Mouse (Mus musculus): ENCODE measurements at regions not wholly inside any gene's neighbourhood (a gene's known extent, or its start where the extent isn't known, plus 50 kb on each side); places are given as distances from the start of the nearest gene placed in this dataset.

DNA sequence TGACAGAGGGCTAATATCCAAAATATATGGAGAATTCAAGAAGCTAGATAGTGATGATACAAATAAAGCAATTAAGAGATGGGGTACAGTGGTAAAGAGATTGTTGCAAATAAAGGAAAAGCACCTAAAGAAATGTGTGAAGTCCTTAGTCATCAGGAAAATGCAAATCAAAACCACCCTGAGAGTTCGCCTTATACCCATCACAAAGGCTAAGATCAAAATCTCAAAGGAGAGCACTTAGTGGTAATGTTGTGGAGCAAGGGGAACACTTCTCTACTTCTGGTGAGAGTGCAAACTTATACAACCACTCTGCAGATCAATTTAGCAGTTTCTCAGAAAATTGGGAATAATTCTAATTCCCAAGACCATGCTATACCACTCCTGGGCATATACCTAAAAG, 514.2 kb upstream of the Mgat4c start:
- TF ChIP-seq POLR2A (IDR thresholded peaks at IDR 0.05; ENCODE audit: borderline replicate concordance, insufficient read depth, low read length) (no peak), CTCF (IDR thresholded peaks at IDR 0.05; ENCODE audit: borderline replicate concordance, insufficient read depth, low read depth, low read length) (no peak)
